Mouse (Mus musculus) forebrain, postnatal 0 days (tissue): ENCODE data around the gene Ccdc69. TPM values are rescaled to one million over a fixed set of nuclear protein-coding genes. Genes with fewer than 3 reads are reported as not detected.
A peak's percentile ranks its signal among the peaks of the same experiment; 100 is the strongest.

Experiments used
- ATAC-seq: fragments of 200-750 bp; cut with Nextera tagmentation; 2 replicates; pipeline ENCODE4 v1.8.0; 2017; ENCODE audit warnings: mild to moderate bottlenecking, moderate library complexity
- DNase-seq: peaks from one replicate; pipeline ENCODE4 v3.0.0-alpha.2; 2015
- H3K27ac ChIP-seq: fragments of 300-500 bp; sonication (generic); 2 replicates; pipeline ENCODE4 v1.5.1; 2014; ENCODE audit warnings: low read depth, mild to moderate bottlenecking, antibody characterized with exemption, low read length, moderate library complexity, mixed read lengths
- H3K27me3 ChIP-seq: fragments of 300-500 bp; sonication (generic); 2 replicates; pipeline ENCODE4 v1.6.1; 2014; ENCODE audit warnings: mild to moderate bottlenecking, low read length, mixed read lengths; ENCODE audit not compliant: insufficient read depth
- H3K36me3 ChIP-seq: fragments of 300-500 bp; sonication (generic); 2 replicates; pipeline ENCODE4 v1.6.1; 2014; ENCODE audit warnings: mild to moderate bottlenecking, moderate library complexity; ENCODE audit not compliant: insufficient read depth
- H3K4me1 ChIP-seq: fragments of 300-500 bp; sonication (generic); 2 replicates; pipeline ENCODE4 v1.6.1; 2014; ENCODE audit warnings: antibody characterized with exemption; ENCODE audit not compliant: insufficient read depth
- H3K4me2 ChIP-seq: fragments of 300-500 bp; sonication (generic); 2 replicates; pipeline ENCODE4 v1.6.1; 2014; ENCODE audit warnings: low read depth, mild to moderate bottlenecking, moderate library complexity
- H3K4me3 ChIP-seq: fragments of 300-500 bp; sonication (generic); 2 replicates; pipeline ENCODE4 v1.5.1; 2014; ENCODE audit warnings: low read depth, low read length, mixed read lengths
- H3K9ac ChIP-seq: fragments of 300-500 bp; sonication (generic); 2 replicates; pipeline ENCODE4 v1.6.1; 2014; ENCODE audit warnings: mild to moderate bottlenecking
- H3K9me3 ChIP-seq: fragments of 300-500 bp; sonication (generic); 2 replicates; pipeline ENCODE4 v1.6.1; 2016; ENCODE audit warnings: low read length
- CTCF ChIP-seq: sonication (generic); IDR thresholded peaks from 2 replicates; pipeline ENCODE4 v1.5.1; 2016; ENCODE audit warnings: antibody characterized with exemption, control low read depth, low read depth
- WGBS: fragments of 180-500 bp; shearing (Covaris S2); extraction: QIAGEN DNeasy Blood & Tissue Kit; methylation state at CpG from one replicate; pipeline ENCODE4 v1.1.7; 2014; 5-methylcytosine and 5-hydroxymethylcytosine counted together
- polyA plus RNA-seq: library from polyadenylated mRNA; unstranded; fragments of >200 nt; fragmentation: Nextera tagmentation; extraction: Ambion mirVana; gene quantifications from 2 replicates; pipeline ENCODE4 v1.2.1, GENCODE M21; 2015
- total RNA-seq: library from RNA; depleted of rRNA; stranded (reverse); fragments of >200 nt; gene quantifications from 2 replicates; pipeline ENCODE4 v1.2.3, GENCODE M21; 2014

Gene Ccdc69
- total and polyA plus RNA-seq, 2 experiments from 2014 or later = 0.18 to 0.48 TPM

- no peaks in the 10 kb centered on the region for H3K36me3 ChIP-seq
- H3K4me2 ChIP-seq = no peak overlapping the region
- H3K9ac ChIP-seq = no peak overlapping the region
- no peak for DNase-seq
- H3K9me3 ChIP-seq = no peaks in the 10 kb centered on the region
- H3K27ac ChIP-seq = no peak overlapping the region
- H3K4me3 ChIP-seq = no peak overlapping the region
- peak; percentile 40; the same call in 1 of the 2 replicates for TF ChIP-seq CTCF
- H3K27me3 ChIP-seq = no peaks in the 10 kb centered on the region
- H3K4me1 ChIP-seq = no peaks in the 10 kb centered on the region
- WGBS = 62% methylated on average over 5 of the region's 5 CpGs
- ATAC-seq = no peak
Measured at GRCm38 (mm10) chr11:55046600-55046999, 31.3 kb downstream of the Ccdc69 start.

- 84% methylated on average over 4 of the region's 4 CpGs for WGBS
Measured at GRCm38 (mm10) chr11:55041348-55041747, 36.6 kb downstream of the Ccdc69 start.

GRCm38 (mm10) chr11:55039591-55039990 is 38.3 kb downstream of the Ccdc69 start:
- WGBS = 3% methylated on average over 9 of the region's 9 CpGs
- no peaks in the 10 kb centered on the region for H3K9me3 ChIP-seq
- TF ChIP-seq CTCF = peak; percentile 87
- H3K27me3 ChIP-seq = no peaks in the 10 kb centered on the region; the same call in 1 of the 2 replicates
- H3K36me3 ChIP-seq = no peaks in the 10 kb centered on the region
- no peaks in the 10 kb centered on the region for H3K4me1 ChIP-seq
- H3K4me3 ChIP-seq = no peak overlapping the region
- ATAC-seq (peak; percentile 59), DNase-seq (peak; percentile 75)
- no peak overlapping the region for H3K27ac ChIP-seq
- no peak overlapping the region for H3K9ac ChIP-seq
- no peak overlapping the region for H3K4me2 ChIP-seq

More at GRCm38 (mm10) chr11:55041348-55041747, 36.6 kb downstream of the Ccdc69 start:
- H3K9ac ChIP-seq = no peak overlapping the region
- H3K4me3 ChIP-seq = no peak overlapping the region
- no peak overlapping the region for H3K4me2 ChIP-seq
- no peaks in the 10 kb centered on the region for H3K36me3 ChIP-seq
- TF ChIP-seq CTCF = peak; percentile 57
- DNase-seq (no peak), ATAC-seq (no peak)
- H3K4me1 ChIP-seq = no peaks in the 10 kb centered on the region
- no peaks in the 10 kb centered on the region for H3K9me3 ChIP-seq
- H3K27ac ChIP-seq = no peak overlapping the region
- H3K27me3 ChIP-seq = no peaks in the 10 kb centered on the region

- 46% methylated on average over 3 of the region's 3 CpGs for WGBS
- Histone ChIP-seq H3K9ac (no peak overlapping the region), H3K4me1 (peaks cover 10% of the 10 kb centered on the region), H3K4me2 (no peak overlapping the region), H3K27ac (no peak overlapping the region), H3K4me3 (no peak overlapping the region), H3K36me3 (no peaks in the 10 kb centered on the region), H3K9me3 (no peaks in the 10 kb centered on the region), H3K27me3 (no peaks in the 10 kb centered on the region; the same call in 1 of the 2 replicates)
- no peak for ATAC-seq
- TF ChIP-seq CTCF = no peak
- no peak for DNase-seq
Measured at GRCm38 (mm10) chr11:55036601-55037000, 41.3 kb downstream of the Ccdc69 start.

- H3K27ac ChIP-seq = 0 out of 2 replicates have a peak within 1 kb of the TSS, but pooled peaks have one; percentile 35
- under 1% methylated on average over 40 of the region's 41 CpGs for WGBS
- H3K27me3 ChIP-seq = no peaks in the 10 kb centered on the region; the same call in 1 of the 2 replicates
- peak within 1 kb of the TSS; percentile 52 for H3K9ac ChIP-seq
- DNase-seq (peak; percentile 76), ATAC-seq (peak; percentile 96)
- H3K9me3 ChIP-seq = no peaks in the 10 kb centered on the region
- no peak for TF ChIP-seq CTCF
- H3K4me2 ChIP-seq = peak within 1 kb of the TSS; percentile 98
- H3K4me3 ChIP-seq = peak within 1 kb of the TSS; percentile 59
- H3K4me1 ChIP-seq = peaks cover 10% of the 10 kb centered on the region
- no peaks in the 10 kb centered on the region for H3K36me3 ChIP-seq
Measured at GRCm38 (mm10) chr11:55033040-55033660, 44.8 kb downstream of the Ccdc69 start, which contains the start of gene Anxa6. Anxa6 (minus strand) TSS chr11:55033445.

- no peaks in the 10 kb centered on the region for H3K9me3 ChIP-seq
- peak overlapping the region; percentile 52; the same call in 1 of the 2 replicates for H3K9ac ChIP-seq
- no peak for TF ChIP-seq CTCF
- peak overlapping the region; percentile 59 for H3K4me3 ChIP-seq
- no peaks in the 10 kb centered on the region for H3K36me3 ChIP-seq
- H3K27ac ChIP-seq = 0 out of 2 replicates have a peak overlapping the region, but pooled peaks have one; percentile 35
- DNase-seq (no peak), ATAC-seq (no peak)
- H3K27me3 ChIP-seq = no peaks in the 10 kb centered on the region; the same call in 1 of the 2 replicates
- H3K4me2 ChIP-seq = peak overlapping the region; percentile 98
- WGBS = 28% methylated on average over 5 of the region's 5 CpGs
- peaks cover 10% of the 10 kb centered on the region for H3K4me1 ChIP-seq
Measured at GRCm38 (mm10) chr11:55032286-55032685, 45.6 kb downstream of the Ccdc69 start.

- WGBS = 18% methylated on average over 2 of the region's 4 CpGs
- ATAC-seq (no peak), DNase-seq (no peak)
- Histone ChIP-seq H3K4me2 (peak overlapping the region; percentile 98), H3K27me3 (no peaks in the 10 kb centered on the region; the same call in 1 of the 2 replicates), H3K36me3 (no peaks in the 10 kb centered on the region), H3K9ac (peak overlapping the region; percentile 41; the same call in 1 of the 2 replicates), H3K4me3 (peak overlapping the region; percentile 59), H3K27ac (0 out of 2 replicates have a peak overlapping the region, but pooled peaks have one; percentile 35), H3K9me3 (no peaks in the 10 kb centered on the region), H3K4me1 (peaks cover 10% of the 10 kb centered on the region)
- TF ChIP-seq CTCF = no peak
Measured at GRCm38 (mm10) chr11:55031991-55032280, 46.0 kb downstream of the Ccdc69 start.
